Comparison of ENCODE assay signal across 11 mouse cellular contexts in genomic region chr7:127922451-127923275, GRCm38 (mm10). TPM values are rescaled to one million over a fixed set of nuclear protein-coding genes. Genes with fewer than 3 reads are reported as not detected.
A peak's percentile ranks its signal among the peaks of the same experiment; 100 is the strongest.
DNase-seq lines count a peak whose midpoint lies in the region; ATAC-seq lines count a peak whose summit lies in the region.
"Had no signal": no experiment of that assay in that cellular context is flagged by ENCODE, and none has a peak within 500 bp of the region (broad histone marks: within the 10 kb centered on the region; RNA-seq: fewer than 3 reads in every experiment).

No protein-coding gene starts in this region.

- no peak overlapping the region for H3K9ac ChIP-seq in liver, embryonic 12.5 days
- no peak overlapping the region for H3K9ac ChIP-seq in liver, embryonic 11.5 days (ENCODE audit: low read depth, low read length)
- H3K9ac ChIP-seq in liver, embryonic 13.5 days = no peak overlapping the region
- H3K9ac ChIP-seq in stomach, embryonic 14.5 days (replicated peaks; ENCODE audit: low read depth, low read length) = no peak overlapping the region

- ATAC-seq in liver, embryonic 12.5 days = no peak
- ATAC-seq in liver, embryonic 11.5 days (replicated peaks; ENCODE audit: low FRiP score) = no peak
- ATAC-seq in liver, embryonic 13.5 days (ENCODE audit: low read depth) = no peak
- ATAC-seq in stomach, embryonic 14.5 days (ENCODE audit: insufficient number of reproducible peaks, insufficient read depth, low FRiP score, low read depth) = no peak

- peaks cover 52% of the 10 kb centered on the region for H3K36me3 ChIP-seq in liver, embryonic 12.5 days
- peaks cover 11% of the 10 kb centered on the region; the same call in 1 of the 2 replicates for H3K36me3 ChIP-seq in liver, embryonic 11.5 days (ENCODE audit: control insufficient read depth, insufficient read depth, low read length)
- peaks cover 44% of the 10 kb centered on the region for H3K36me3 ChIP-seq in liver, embryonic 13.5 days
- H3K36me3 ChIP-seq in stomach, embryonic 14.5 days (ENCODE audit: control insufficient read depth, insufficient read depth, low read length) = peaks cover 14% of the 10 kb centered on the region
- peaks cover 90% of the 10 kb centered on the region for H3K36me3 ChIP-seq in forebrain, embryonic 10.5 days (replicated peaks)

- no peaks in the 10 kb centered on the region for H3K9me3 ChIP-seq in liver, embryonic 12.5 days (replicated peaks)
- no peaks in the 10 kb centered on the region for H3K9me3 ChIP-seq in liver, embryonic 11.5 days (ENCODE audit: control insufficient read depth, low read length)
- no peaks in the 10 kb centered on the region for H3K9me3 ChIP-seq in liver, embryonic 13.5 days (replicated peaks)
- H3K9me3 ChIP-seq in stomach, embryonic 14.5 days (ENCODE audit: control insufficient read depth, low read depth, low read length) = no peaks in the 10 kb centered on the region
- H3K9me3 ChIP-seq in forebrain, embryonic 10.5 days = no peaks in the 10 kb centered on the region

- H3K27me3 ChIP-seq in liver, embryonic 12.5 days (replicated peaks) = peaks cover under 1% of the 10 kb centered on the region; the same call in 1 of the 2 replicates
- no peaks in the 10 kb centered on the region for H3K27me3 ChIP-seq in liver, embryonic 11.5 days (replicated peaks; ENCODE audit: control insufficient read depth, insufficient read depth, low read length)
- no peaks in the 10 kb centered on the region for H3K27me3 ChIP-seq in liver, embryonic 13.5 days
- no peaks in the 10 kb centered on the region for H3K27me3 ChIP-seq in stomach, embryonic 14.5 days (ENCODE audit: control insufficient read depth, insufficient read depth, low read length)
- H3K27me3 ChIP-seq in forebrain, embryonic 10.5 days (ENCODE audit: poor library complexity, severe bottlenecking) = peaks cover under 1% of the 10 kb centered on the region; the same call in 1 of the 2 replicates

- no peak for DNase-seq in liver, embryonic 11.5 days (ENCODE audit: low spot score)
- peak; percentile 66 for DNase-seq in MEL-GATA-1-ER (ENCODE audit: extremely low read depth, low read depth)
- no peak for DNase-seq in liver, embryonic 13.5 days
- DNase-seq in cerebellum, adult 11 months = no peak
- no peak for DNase-seq in forebrain, embryonic 10.5 days (ENCODE audit: extremely low spot score, low spot score)
- DNase-seq in left cerebral cortex, postnatal 36 days (ENCODE audit: low spot score in 2 of 2) = no peak
- DNase-seq: kidney, postnatal 4 days had no signal

- intact Hi-C loops in left cerebral cortex, postnatal 36 days (cut with DNase I) = no loop called here

- peaks cover 39% of the 10 kb centered on the region for H3K4me1 ChIP-seq in liver, embryonic 12.5 days
- H3K4me1 ChIP-seq in liver, embryonic 11.5 days (replicated peaks; ENCODE audit: control insufficient read depth, insufficient read depth, low read length) = peaks cover 10% of the 10 kb centered on the region; the same call in 1 of the 2 replicates
- H3K4me1 ChIP-seq in liver, embryonic 13.5 days (replicated peaks) = peaks cover 46% of the 10 kb centered on the region
- H3K4me1 ChIP-seq in stomach, embryonic 14.5 days (ENCODE audit: control insufficient read depth, insufficient read depth, low read length) = 0 out of 2 replicates have a peak, but pooled peaks cover 3% of the 10 kb centered on the region
- H3K4me1 ChIP-seq in forebrain, embryonic 10.5 days = peaks cover under 1% of the 10 kb centered on the region; the same call in 1 of the 2 replicates

- H3K4me3 ChIP-seq in liver, embryonic 12.5 days = no peak overlapping the region
- no peak overlapping the region for H3K4me3 ChIP-seq in liver, embryonic 11.5 days (ENCODE audit: low read depth, low read length)
- no peak overlapping the region for H3K4me3 ChIP-seq in liver, embryonic 13.5 days (replicated peaks)
- H3K4me3 ChIP-seq in stomach, embryonic 14.5 days (ENCODE audit: low read depth, low read length) = no peak overlapping the region
- H3K4me3 ChIP-seq in forebrain, embryonic 10.5 days = no peak overlapping the region

- H3K27ac ChIP-seq in liver, embryonic 12.5 days = peak overlapping the region; percentile 58
- H3K27ac ChIP-seq in liver, embryonic 11.5 days (ENCODE audit: low read depth, low read length) = no peak overlapping the region
- H3K27ac ChIP-seq in liver, embryonic 13.5 days = peak overlapping the region; percentile 34
- H3K27ac ChIP-seq in stomach, embryonic 14.5 days (ENCODE audit: low read length) = peak overlapping the region; percentile 59; the same call in 1 of the 2 replicates
- no peak overlapping the region for H3K27ac ChIP-seq in forebrain, embryonic 10.5 days

- WGBS in liver, embryonic 12.5 days (ENCODE audit: insufficient replicate concordance) = 50% methylated on average over 6 of the region's 6 CpGs
- 62% methylated on average over 6 of the region's 6 CpGs for WGBS in liver, embryonic 11.5 days
- 57% methylated on average over 6 of the region's 6 CpGs for WGBS in liver, embryonic 13.5 days (ENCODE audit: insufficient replicate concordance)
- WGBS in stomach, embryonic 14.5 days = 65% methylated on average over 6 of the region's 6 CpGs
- 88% methylated on average over 6 of the region's 6 CpGs for WGBS in forebrain, embryonic 10.5 days

- H3K4me2 ChIP-seq in liver, embryonic 12.5 days = no peak overlapping the region
- no peak overlapping the region for H3K4me2 ChIP-seq in liver, embryonic 11.5 days
- no peak overlapping the region for H3K4me2 ChIP-seq in liver, embryonic 13.5 days
- no peak overlapping the region for H3K4me2 ChIP-seq in stomach, embryonic 14.5 days (replicated peaks; ENCODE audit: low read depth, low read length)
- H3K4me2 ChIP-seq: heart, embryonic 11.5 days had no signal

RNA-seq across cellular contexts. Expression of gene Prss8, which starts 7.2 kb away (rescaled TPM):
- polyA plus RNA-seq in liver, embryonic 12.5 days (2016; fragmentation: Nextera tagmentation; extraction: Ambion mirVana) = 4.0 and 4.4 TPM in 2 replicates
- polyA plus RNA-seq in liver, embryonic 11.5 days (2014; fragmentation: Nextera tagmentation; extraction: Ambion mirVana) = 3.4 and 6.3 TPM in 2 replicates
- polyA plus RNA-seq in liver, embryonic 13.5 days (2015; fragmentation: Nextera tagmentation; extraction: Ambion mirVana) = 5.8 and 6.4 TPM in 2 replicates
- polyA plus RNA-seq in stomach, embryonic 14.5 days (2014; fragmentation: Nextera tagmentation; extraction: Ambion mirVana) = 48.2 and 55.5 TPM in 2 replicates
- 5.0 and 5.9 TPM in 2 replicates for polyA plus RNA-seq in forebrain, embryonic 10.5 days (2016; fragmentation: Nextera tagmentation; extraction: Ambion mirVana)
- total RNA-seq in left cerebral cortex, postnatal 36 days (2021) = not detected
- total RNA-seq: megakaryocyte-erythroid progenitor cell, adult 5-6 weeks had no signal

RNA-seq across cellular contexts. Expression of gene Kat8, which starts 10.3 kb away (rescaled TPM):
- polyA plus RNA-seq in liver, embryonic 12.5 days (2016; fragmentation: Nextera tagmentation; extraction: Ambion mirVana) = 29.5 and 31.0 TPM in 2 replicates
- polyA plus RNA-seq in liver, embryonic 11.5 days (2014; fragmentation: Nextera tagmentation; extraction: Ambion mirVana) = 44.2 and 47.0 TPM in 2 replicates
- polyA plus RNA-seq in liver, embryonic 13.5 days (2015; fragmentation: Nextera tagmentation; extraction: Ambion mirVana) = 20.5 and 22.7 TPM in 2 replicates
- polyA plus RNA-seq in stomach, embryonic 14.5 days (2014; fragmentation: Nextera tagmentation; extraction: Ambion mirVana) = 40.3 and 43.0 TPM in 2 replicates
- 47.4 and 49.0 TPM in 2 replicates for polyA plus RNA-seq in forebrain, embryonic 10.5 days (2016; fragmentation: Nextera tagmentation; extraction: Ambion mirVana)
- 10 to 100 TPM; 27.6 to 34.8 TPM for total RNA-seq in left cerebral cortex, postnatal 36 days (2021)

RNA-seq across cellular contexts. Expression of gene Bckdk, which starts 18.8 kb away (rescaled TPM):
- 81.3 and 82.2 TPM in 2 replicates for polyA plus RNA-seq in liver, embryonic 12.5 days (2016; fragmentation: Nextera tagmentation; extraction: Ambion mirVana)
- polyA plus RNA-seq in liver, embryonic 11.5 days (2014; fragmentation: Nextera tagmentation; extraction: Ambion mirVana) = 126 and 132 TPM in 2 replicates
- polyA plus RNA-seq in liver, embryonic 13.5 days (2015; fragmentation: Nextera tagmentation; extraction: Ambion mirVana) = 64.4 and 70.0 TPM in 2 replicates
- 152 TPM in 2 replicates for polyA plus RNA-seq in stomach, embryonic 14.5 days (2014; fragmentation: Nextera tagmentation; extraction: Ambion mirVana)
- polyA plus RNA-seq in forebrain, embryonic 10.5 days (2016; fragmentation: Nextera tagmentation; extraction: Ambion mirVana) = 130 and 140 TPM in 2 replicates
- total RNA-seq in left cerebral cortex, postnatal 36 days (2021) = 10 to 100 TPM; 36.4 to 46.4 TPM

RNA-seq across cellular contexts. Expression of gene Prss36, which starts 23.9 kb away (rescaled TPM):
- 3.9 and 5.1 TPM in 2 replicates for polyA plus RNA-seq in liver, embryonic 12.5 days (2016; fragmentation: Nextera tagmentation; extraction: Ambion mirVana)
- 7.9 and 9.4 TPM in 2 replicates for polyA plus RNA-seq in liver, embryonic 11.5 days (2014; fragmentation: Nextera tagmentation; extraction: Ambion mirVana)
- polyA plus RNA-seq in liver, embryonic 13.5 days (2015; fragmentation: Nextera tagmentation; extraction: Ambion mirVana) = 4.0 and 4.1 TPM in 2 replicates
- 8.2 and 8.5 TPM in 2 replicates for polyA plus RNA-seq in stomach, embryonic 14.5 days (2014; fragmentation: Nextera tagmentation; extraction: Ambion mirVana)
- 11.5 and 12.5 TPM in 2 replicates for polyA plus RNA-seq in forebrain, embryonic 10.5 days (2016; fragmentation: Nextera tagmentation; extraction: Ambion mirVana)
- total RNA-seq in left cerebral cortex, postnatal 36 days (2021) = 10 to 100 TPM in 1 of 2 experiments, 1 to 10 TPM in 1; 8.2 to 10.2 TPM

RNA-seq across cellular contexts. Expression of gene Vkorc1, which starts 27.2 kb away (rescaled TPM):
- polyA plus RNA-seq in liver, embryonic 12.5 days (2016; fragmentation: Nextera tagmentation; extraction: Ambion mirVana) = 75.0 and 80.3 TPM in 2 replicates
- 108 and 110 TPM in 2 replicates for polyA plus RNA-seq in liver, embryonic 11.5 days (2014; fragmentation: Nextera tagmentation; extraction: Ambion mirVana)
- 86.9 and 89.1 TPM in 2 replicates for polyA plus RNA-seq in liver, embryonic 13.5 days (2015; fragmentation: Nextera tagmentation; extraction: Ambion mirVana)
- 158 and 184 TPM in 2 replicates for polyA plus RNA-seq in stomach, embryonic 14.5 days (2014; fragmentation: Nextera tagmentation; extraction: Ambion mirVana)
- polyA plus RNA-seq in forebrain, embryonic 10.5 days (2016; fragmentation: Nextera tagmentation; extraction: Ambion mirVana) = 32.2 and 41.4 TPM in 2 replicates
- 10 to 100 TPM; 22.2 to 24.5 TPM for total RNA-seq in left cerebral cortex, postnatal 36 days (2021)

Comparison
In these comparisons a context has a peak if more than half of its experiments do, and no peak if none do; other contexts are left out.
1. H3K27ac ChIP-seq: peak in liver, embryonic 12.5 days (single experiment), liver, embryonic 13.5 days (single experiment) and stomach, embryonic 14.5 days (single experiment); none in liver, embryonic 11.5 days (single experiment) and forebrain, embryonic 10.5 days (single experiment).